Mouse (Mus musculus): ENCODE measurements at regions not wholly inside any gene's neighbourhood (a gene's known extent, or its start where the extent isn't known, plus 50 kb on each side); places are given as distances from the start of the nearest gene placed in this dataset.

DNA sequence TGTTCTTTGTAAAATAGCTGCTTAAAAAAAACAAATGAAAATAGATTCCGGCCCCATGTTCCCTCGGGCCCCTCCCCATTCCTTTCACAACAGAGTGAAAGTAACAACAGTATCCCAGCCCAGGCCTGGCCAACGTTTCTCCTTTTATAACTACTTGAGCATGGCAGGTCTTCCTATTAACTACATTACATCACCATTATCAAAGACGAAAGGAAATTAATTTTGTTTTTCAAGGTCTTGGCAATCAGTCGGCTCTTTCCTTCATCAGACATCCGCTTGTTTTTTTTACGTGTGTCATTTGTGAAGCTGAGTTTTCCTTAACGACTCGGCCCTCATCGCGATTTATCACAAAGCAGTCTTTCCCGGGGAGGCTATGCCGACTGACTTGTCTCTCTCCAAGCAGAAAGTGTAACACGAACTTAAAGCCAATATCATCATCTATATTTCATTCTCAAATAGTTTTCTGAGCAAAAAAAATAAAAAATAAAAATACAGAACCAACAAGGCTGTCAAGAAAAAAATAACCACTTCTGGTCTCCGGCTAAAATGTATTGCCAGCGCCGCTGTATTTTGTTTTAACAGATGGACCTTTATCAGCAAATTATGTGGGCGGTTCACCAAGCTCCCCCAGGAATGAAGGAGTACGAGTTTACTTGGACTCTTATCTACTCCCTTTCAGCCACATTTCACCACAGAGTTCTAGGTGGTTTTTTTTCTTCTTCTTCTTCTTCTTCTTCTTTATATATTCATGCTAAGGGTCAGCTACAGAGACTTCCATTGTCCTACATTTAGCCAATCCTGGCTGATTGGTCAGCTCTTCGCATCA is 89.9 kb upstream of the Cdkn3 start:
- no peak overlapping the region for H3K27ac ChIP-seq (ENCODE audit: insufficient read depth, low read length)
- no peak overlapping the region for H3K4me3 ChIP-seq (ENCODE audit: insufficient read depth, low read length)
- no peak for TF ChIP-seq POLR2A (IDR thresholded peaks at IDR 0.05; ENCODE audit: extremely low read depth, insufficient read depth, low read length)
- no peak for TF ChIP-seq CTCF (IDR thresholded peaks at IDR 0.05; ENCODE audit: extremely low read depth, insufficient read depth, low read length)
- H3K4me1 ChIP-seq (ENCODE audit: control insufficient read depth, insufficient read depth, low read length), result no peaks in the 10 kb centered on the region

GRCm38 (mm10) chr14:46668275-46668674 is 92.1 kb upstream of the Cdkn3 start:
- TF ChIP-seq CTCF (IDR thresholded peaks at IDR 0.05; ENCODE audit: extremely low read depth, insufficient read depth, low read length) (no peak), POLR2A (IDR thresholded peaks at IDR 0.05; ENCODE audit: extremely low read depth, insufficient read depth, low read length) (no peak)
- H3K4me3 ChIP-seq (ENCODE audit: insufficient read depth, low read length), result no peak overlapping the region
- H3K4me1 ChIP-seq (ENCODE audit: control insufficient read depth, insufficient read depth, low read length), result no peaks in the 10 kb centered on the region
- no peak overlapping the region for H3K27ac ChIP-seq (ENCODE audit: insufficient read depth, low read length)

DNA sequence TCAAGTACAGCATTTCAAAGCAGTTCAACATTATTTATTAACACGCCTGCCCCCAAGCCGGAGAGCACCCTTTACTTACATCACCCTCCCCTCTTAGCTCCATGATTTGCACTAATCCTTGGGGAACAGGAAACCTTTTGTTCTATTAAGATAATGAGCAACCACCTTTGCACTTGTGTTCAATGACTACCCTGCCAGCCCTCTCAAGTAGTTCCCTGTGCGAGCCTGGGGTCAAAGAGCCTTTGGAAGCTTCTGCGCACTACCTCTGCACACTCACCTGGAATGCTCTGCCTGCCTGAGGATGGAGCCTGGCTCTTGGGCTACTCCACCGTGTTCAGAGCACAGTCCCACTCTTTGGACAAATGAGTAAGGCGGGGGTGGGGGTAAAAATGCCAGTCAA is 96.0 kb upstream of the Cdkn3 start:
- no peak overlapping the region for H3K27ac ChIP-seq (ENCODE audit: insufficient read depth, low read length)
- H3K4me1 ChIP-seq (ENCODE audit: control insufficient read depth, insufficient read depth, low read length), result peaks cover 1% of the 10 kb centered on the region; the same call in 1 of the 2 replicates
- no peak overlapping the region for H3K4me3 ChIP-seq (ENCODE audit: insufficient read depth, low read length)
- no peak for TF ChIP-seq CTCF (IDR thresholded peaks at IDR 0.05; ENCODE audit: extremely low read depth, insufficient read depth, low read length)
- no peak for TF ChIP-seq POLR2A (IDR thresholded peaks at IDR 0.05; ENCODE audit: extremely low read depth, insufficient read depth, low read length)

- no peak for TF ChIP-seq CTCF (IDR thresholded peaks at IDR 0.05; ENCODE audit: extremely low read depth, insufficient read depth, low read length)
- TF ChIP-seq POLR2A (IDR thresholded peaks at IDR 0.05; ENCODE audit: extremely low read depth, insufficient read depth, low read length), result no peak
- Histone ChIP-seq H3K4me1 (ENCODE audit: control insufficient read depth, insufficient read depth, low read length) (peaks cover 1% of the 10 kb centered on the region; the same call in 1 of the 2 replicates), H3K27ac (ENCODE audit: insufficient read depth, low read length) (no peak overlapping the region), H3K4me3 (ENCODE audit: insufficient read depth, low read length) (no peak overlapping the region)
These were observed 96.8 kb upstream of the Cdkn3 start for GRCm38 (mm10) chr14:46663529-46663928.

- Histone ChIP-seq H3K4me3 (ENCODE audit: insufficient read depth, low read length) (no peak overlapping the region), H3K4me1 (ENCODE audit: control insufficient read depth, insufficient read depth, low read length) (peaks cover 1% of the 10 kb centered on the region; the same call in 1 of the 2 replicates), H3K27ac (ENCODE audit: insufficient read depth, low read length) (no peak overlapping the region)
- TF ChIP-seq CTCF (IDR thresholded peaks at IDR 0.05; ENCODE audit: extremely low read depth, insufficient read depth, low read length), result no peak
- no peak for TF ChIP-seq POLR2A (IDR thresholded peaks at IDR 0.05; ENCODE audit: extremely low read depth, insufficient read depth, low read length)
These were observed 98.4 kb upstream of the Cdkn3 start for GRCm38 (mm10) chr14:46661792-46662545.

DNA sequence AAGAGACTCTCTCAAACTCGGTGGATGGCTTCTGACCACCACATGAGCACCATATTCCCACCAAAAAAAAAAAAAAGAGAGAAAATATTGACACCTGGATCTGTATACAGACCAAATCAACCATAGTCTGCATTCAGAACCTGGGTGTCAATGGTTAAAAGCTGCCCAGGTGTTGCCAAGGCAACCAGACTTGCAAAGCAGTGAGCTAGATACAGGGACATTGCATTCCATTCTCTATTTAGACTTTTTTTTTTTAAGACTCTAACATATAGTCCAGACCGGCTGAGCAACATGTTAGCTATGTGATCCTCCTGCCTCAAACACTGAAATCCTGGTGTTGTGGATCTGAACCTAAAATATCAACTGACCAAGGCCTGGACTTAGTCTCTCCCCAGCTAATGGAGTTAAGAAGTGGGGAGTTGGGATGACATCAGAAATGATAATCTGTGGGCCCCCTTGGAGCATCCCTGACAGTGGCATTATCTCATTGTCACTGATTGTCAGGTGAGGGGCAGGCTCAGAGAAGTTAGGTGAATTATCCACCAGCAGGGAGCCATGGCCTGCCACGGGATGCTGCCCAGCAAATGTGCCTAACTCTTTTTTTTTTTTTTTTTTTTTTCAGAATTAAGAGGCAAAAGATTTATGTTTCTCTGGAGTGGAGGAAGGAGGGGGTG is 99.1 kb upstream of the Cdkn3 start:
- H3K27ac ChIP-seq (ENCODE audit: insufficient read depth, low read length), result no peak overlapping the region
- TF ChIP-seq CTCF (IDR thresholded peaks at IDR 0.05; ENCODE audit: extremely low read depth, insufficient read depth, low read length) (no peak), POLR2A (IDR thresholded peaks at IDR 0.05; ENCODE audit: extremely low read depth, insufficient read depth, low read length) (no peak)

GRCm38 (mm10) chr14:46659365-46659764 is 101.0 kb upstream of the Cdkn3 start:
- no peak for TF ChIP-seq CTCF (IDR thresholded peaks at IDR 0.05; ENCODE audit: extremely low read depth, insufficient read depth, low read length)
- TF ChIP-seq POLR2A (IDR thresholded peaks at IDR 0.05; ENCODE audit: extremely low read depth, insufficient read depth, low read length), result no peak
- peaks cover 1% of the 10 kb centered on the region; the same call in 1 of the 2 replicates for H3K4me1 ChIP-seq (ENCODE audit: control insufficient read depth, insufficient read depth, low read length)
- H3K27ac ChIP-seq (ENCODE audit: insufficient read depth, low read length), result no peak overlapping the region
- no peak overlapping the region for H3K4me3 ChIP-seq (ENCODE audit: insufficient read depth, low read length)

More for the DNA sequence above, 99.1 kb upstream of the Cdkn3 start:
- Histone ChIP-seq H3K4me3 (ENCODE audit: insufficient read depth, low read length) (no peak overlapping the region), H3K4me1 (ENCODE audit: control insufficient read depth, insufficient read depth, low read length) (peaks cover 1% of the 10 kb centered on the region; the same call in 1 of the 2 replicates)

- peaks cover 1% of the 10 kb centered on the region; the same call in 1 of the 2 replicates for H3K4me1 ChIP-seq (ENCODE audit: control insufficient read depth, insufficient read depth, low read length)
These were observed 104.1 kb upstream of the Cdkn3 start for GRCm38 (mm10) chr14:46656249-46656648.

GRCm38 (mm10) chr14:46647319-46647974 is 112.9 kb upstream of the Cdkn3 start:
- no peak overlapping the region for H3K27ac ChIP-seq (ENCODE audit: insufficient read depth, low read length)

More at GRCm38 (mm10) chr14:46656249-46656648, 104.1 kb upstream of the Cdkn3 start:
- TF ChIP-seq CTCF (IDR thresholded peaks at IDR 0.05; ENCODE audit: extremely low read depth, insufficient read depth, low read length) (no peak), POLR2A (IDR thresholded peaks at IDR 0.05; ENCODE audit: extremely low read depth, insufficient read depth, low read length) (no peak)
- Histone ChIP-seq H3K4me3 (ENCODE audit: insufficient read depth, low read length) (no peak overlapping the region), H3K27ac (ENCODE audit: insufficient read depth, low read length) (no peak overlapping the region)

More at GRCm38 (mm10) chr14:46647319-46647974, 112.9 kb upstream of the Cdkn3 start:
- H3K4me1 ChIP-seq (ENCODE audit: control insufficient read depth, insufficient read depth, low read length), result no peaks in the 10 kb centered on the region
- TF ChIP-seq POLR2A (IDR thresholded peaks at IDR 0.05; ENCODE audit: extremely low read depth, insufficient read depth, low read length), result no peak
- TF ChIP-seq CTCF (IDR thresholded peaks at IDR 0.05; ENCODE audit: extremely low read depth, insufficient read depth, low read length), result no peak
- H3K4me3 ChIP-seq (ENCODE audit: insufficient read depth, low read length), result no peak overlapping the region
